Mouse (Mus musculus) heart, embryonic 16.5 days (tissue): Measurements from ENCODE around the gene Ccdc180. TPM values are rescaled to one million over a fixed set of nuclear protein-coding genes. Genes with fewer than 3 reads are reported as not detected.
A peak's percentile ranks its signal among the peaks of the same experiment; 100 is the strongest.

ENCODE experiments used
- ATAC-seq: fragments of 200-750 bp; cut with Nextera tagmentation; replicated peaks from 2 replicates; pipeline ENCODE4 v1.8.0; 2017; ENCODE audit warnings: moderate number of reproducible peaks; ENCODE audit not compliant: insufficient read depth, low FRiP score; ENCODE audit errors: extremely low read depth
- H3K27ac ChIP-seq: fragments of 300-500 bp; sonication (generic); 2 replicates; pipeline ENCODE4 v1.5.1; 2014; ENCODE audit warnings: mild to moderate bottlenecking, low read length, control low read depth, moderate library complexity
- H3K27me3 ChIP-seq: fragments of 300-500 bp; sonication (generic); 2 replicates; pipeline ENCODE4 v1.6.1; 2014; ENCODE audit warnings: low read length, mixed read lengths; ENCODE audit not compliant: control insufficient read depth, insufficient read depth
- H3K36me3 ChIP-seq: fragments of 300-500 bp; sonication (generic); 2 replicates; pipeline ENCODE4 v1.6.1; 2014; ENCODE audit not compliant: control insufficient read depth, insufficient read depth
- H3K4me1 ChIP-seq: fragments of 300-500 bp; sonication (generic); 2 replicates; pipeline ENCODE4 v1.6.1; 2014; ENCODE audit warnings: low read length, mixed read lengths; ENCODE audit not compliant: control insufficient read depth, insufficient read depth
- H3K4me2 ChIP-seq: fragments of 300-500 bp; sonication (generic); 2 replicates; pipeline ENCODE4 v1.6.1; 2014; ENCODE audit warnings: low read depth, mild to moderate bottlenecking, control low read depth, low read length
- H3K4me3 ChIP-seq: fragments of 300-500 bp; sonication (generic); 2 replicates; pipeline ENCODE4 v1.5.1; 2014; ENCODE audit warnings: mild to moderate bottlenecking, control low read depth, low read length
- H3K9ac ChIP-seq: fragments of 300-500 bp; sonication (generic); 2 replicates; pipeline ENCODE4 v1.6.1; 2014; ENCODE audit warnings: low read length, control low read depth
- H3K9me3 ChIP-seq: fragments of 300-500 bp; sonication (generic); replicated peaks from 2 replicates; pipeline ENCODE4 v1.6.1; 2016; ENCODE audit warnings: low read length; ENCODE audit not compliant: control insufficient read depth
- WGBS: fragments of 180-500 bp; shearing (Covaris S2); extraction: QIAGEN DNeasy Blood & Tissue Kit; methylation state at CpG from one replicate; pipeline ENCODE4 v1.1.7; 2014; 5-methylcytosine and 5-hydroxymethylcytosine counted together
- polyA plus RNA-seq: library from polyadenylated mRNA; unstranded; fragments of >200 nt; fragmentation: Nextera tagmentation; extraction: Ambion mirVana; gene quantifications from 2 replicates; pipeline ENCODE4 v1.2.1, GENCODE M21; 2015

Gene Ccdc180
- polyA plus RNA-seq, 1 experiment from 2014 or later, result 0.18 TPM

- H3K36me3 ChIP-seq, result no peaks in the 10 kb centered on the region
- peak overlapping the region; percentile 90 for H3K9ac ChIP-seq
- H3K27me3 ChIP-seq, result no peaks in the 10 kb centered on the region
- 28% methylated on average over 9 of the region's 9 CpGs for WGBS
- ATAC-seq, result no peak
- H3K4me1 ChIP-seq, result peaks cover 11% of the 10 kb centered on the region; the same call in 1 of the 2 replicates
- no peak overlapping the region for H3K27ac ChIP-seq
- peak overlapping the region; percentile 89 for H3K4me2 ChIP-seq
- peak overlapping the region; percentile 95 for H3K4me3 ChIP-seq
- H3K9me3 ChIP-seq, result no peaks in the 10 kb centered on the region
Observed at GRCm38 (mm10) chr4:45972951-45973350, 82.8 kb downstream of the Ccdc180 start.

DNA sequence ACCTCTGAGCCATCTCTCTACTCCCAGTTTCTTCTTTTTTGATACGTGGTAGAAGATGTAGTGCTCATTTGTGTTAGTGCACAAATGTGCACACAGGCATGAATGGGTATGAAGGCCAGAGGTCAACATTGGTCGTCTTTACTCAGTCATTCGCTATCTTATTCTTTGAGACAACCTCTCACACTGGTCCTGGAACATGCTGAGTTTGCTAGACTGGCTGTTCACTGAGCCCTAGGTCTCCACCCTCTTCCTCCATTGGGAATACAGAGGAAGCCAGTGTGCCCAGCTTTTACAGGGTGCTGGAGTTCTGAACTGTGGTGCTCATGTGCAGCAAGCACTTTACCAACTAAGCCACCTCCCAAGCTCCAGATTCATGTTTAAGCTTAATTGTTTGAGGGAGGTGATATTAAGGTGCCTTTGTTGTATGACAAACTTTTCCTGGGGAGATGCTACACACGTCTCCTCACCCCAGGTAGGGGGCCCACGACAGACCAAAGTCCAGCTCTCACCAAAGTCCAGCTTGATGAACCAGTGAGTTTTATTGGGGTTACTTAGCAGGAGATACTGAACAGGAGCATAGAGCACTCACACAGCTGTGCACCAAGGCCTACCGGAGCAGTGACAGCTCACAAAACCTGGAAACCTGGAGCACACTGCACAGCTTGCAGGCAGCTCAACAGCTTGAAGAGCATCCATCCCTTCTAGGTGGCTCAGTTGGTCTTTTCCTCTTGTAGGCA lies 87.0 kb downstream of the Ccdc180 start:
- WGBS, result 86% methylated on average over 6 of the region's 6 CpGs
- H3K36me3 ChIP-seq, result no peaks in the 10 kb centered on the region
- H3K4me2 ChIP-seq, result no peak overlapping the region
- no peaks in the 10 kb centered on the region for H3K27me3 ChIP-seq
- no peaks in the 10 kb centered on the region for H3K9me3 ChIP-seq
- ATAC-seq, result no peak
- H3K27ac ChIP-seq, result no peak overlapping the region
- no peak overlapping the region for H3K9ac ChIP-seq
- peaks cover 7% of the 10 kb centered on the region; the same call in 1 of the 2 replicates for H3K4me1 ChIP-seq
- no peak overlapping the region for H3K4me3 ChIP-seq

GRCm38 (mm10) chr4:45979916-45980315 lies 89.8 kb downstream of the Ccdc180 start:
- ATAC-seq, result no peak
- WGBS, result 51% methylated on average over 2 of the region's 2 CpGs
- no peak overlapping the region for H3K27ac ChIP-seq

GRCm38 (mm10) chr4:45981054-45981453 lies 91.0 kb downstream of the Ccdc180 start:
- no peaks in the 10 kb centered on the region for H3K9me3 ChIP-seq
- H3K4me2 ChIP-seq, result no peak overlapping the region
- no peaks in the 10 kb centered on the region for H3K4me1 ChIP-seq
- H3K36me3 ChIP-seq, result no peaks in the 10 kb centered on the region
- no peak overlapping the region for H3K9ac ChIP-seq
- no peak overlapping the region for H3K4me3 ChIP-seq
- H3K27ac ChIP-seq, result no peak overlapping the region
- H3K27me3 ChIP-seq, result no peaks in the 10 kb centered on the region
- ATAC-seq, result no peak

More at GRCm38 (mm10) chr4:45979916-45980315, 89.8 kb downstream of the Ccdc180 start:
- Histone ChIP-seq H3K27me3 (no peaks in the 10 kb centered on the region), H3K4me2 (no peak overlapping the region), H3K36me3 (no peaks in the 10 kb centered on the region), H3K4me1 (no peaks in the 10 kb centered on the region), H3K4me3 (no peak overlapping the region), H3K9ac (no peak overlapping the region), H3K9me3 (no peaks in the 10 kb centered on the region)

- Histone ChIP-seq H3K27me3 (no peaks in the 10 kb centered on the region), H3K4me2 (no peak overlapping the region), H3K36me3 (peaks cover 5% of the 10 kb centered on the region; the same call in 1 of the 2 replicates), H3K4me1 (peaks cover 2% of the 10 kb centered on the region; the same call in 1 of the 2 replicates), H3K27ac (no peak overlapping the region), H3K9ac (no peak overlapping the region), H3K9me3 (no peaks in the 10 kb centered on the region), H3K4me3 (no peak overlapping the region)
- no peak for ATAC-seq
- WGBS, result 49% methylated on average over 6 of the region's 6 CpGs
Observed at GRCm38 (mm10) chr4:45990427-45991135, 100.5 kb downstream of the Ccdc180 start.

- H3K27ac ChIP-seq, result no peak overlapping the region
- H3K4me3 ChIP-seq, result no peak overlapping the region
- H3K4me2 ChIP-seq, result no peak overlapping the region
- 76% methylated on average over 4 of the region's 4 CpGs for WGBS
- no peaks in the 10 kb centered on the region for H3K36me3 ChIP-seq
- no peaks in the 10 kb centered on the region for H3K27me3 ChIP-seq
- H3K4me1 ChIP-seq, result no peaks in the 10 kb centered on the region
- ATAC-seq, result no peak
- H3K9ac ChIP-seq, result no peak overlapping the region
- no peaks in the 10 kb centered on the region for H3K9me3 ChIP-seq
Observed at GRCm38 (mm10) chr4:45998536-45998935, 108.4 kb downstream of the Ccdc180 start.

Other genes starting within 250 kb of the Ccdc180 start
- 173 and 184 TPM in 2 replicates for gene Aldh1b1, start 91.3 kb upstream of the Ccdc180 start, polyA plus RNA-seq
- 1.5 TPM in 2 replicates for gene Igfbpl1, start 63.4 kb upstream of the Ccdc180 start, polyA plus RNA-seq
- gene Stra6l, start 41.6 kb upstream of the Ccdc180 start, polyA plus RNA-seq, result 0.05 and 0.12 TPM in 2 replicates
- gene Tdrd7, start 75.0 kb downstream of the Ccdc180 start, polyA plus RNA-seq, result 17.7 and 18.5 TPM in 2 replicates
- gene Tmod1, start 148.6 kb downstream of the Ccdc180 start, polyA plus RNA-seq, result 202 and 217 TPM in 2 replicates
- gene Ncbp1, start 248.3 kb downstream of the Ccdc180 start, polyA plus RNA-seq, result 44.8 and 48.3 TPM in 2 replicates
- gene Tstd2, start 248.4 kb downstream of the Ccdc180 start, polyA plus RNA-seq, result 25.0 and 25.3 TPM in 2 replicates